Mouse (Mus musculus) heart, postnatal 4 days (tissue): ENCODE results near the gene Hoxd4. TPM values are rescaled to one million over a fixed set of nuclear protein-coding genes. Genes with fewer than 3 reads are reported as not detected.

Experiments used
- DNase-seq: peaks from one replicate; pipeline ENCODE4 v3.0.0; 2021
- total RNA-seq, 2 experiments: library from RNA; stranded (reverse); gene quantifications; 2 replicates each; pipeline ENCODE4 v1.2.3; 2021

Hoxd4 gene
- total RNA-seq, 2 experiments from 2014 or later = 0.45 TPM

- no peak for DNase-seq
Observed at GRCm38 (mm10) chr2:74692808-74693431, 18.8 kb upstream of the Hoxd4 start.

- DNase-seq = no peak
Observed at GRCm38 (mm10) chr2:74693432-74693827, 18.3 kb upstream of the Hoxd4 start.

- DNase-seq = no peak
Observed at GRCm38 (mm10) chr2:74694066-74694465, 17.7 kb upstream of the Hoxd4 start.

- no peak for DNase-seq
Observed at GRCm38 (mm10) chr2:74695383-74695782, 16.3 kb upstream of the Hoxd4 start.

- no peak for DNase-seq
Observed at GRCm38 (mm10) chr2:74695813-74696430, 15.8 kb upstream of the Hoxd4 start.

- no peak for DNase-seq
Observed at GRCm38 (mm10) chr2:74696442-74697335, 15.0 kb upstream of the Hoxd4 start.

- peak; percentile 54 for DNase-seq
Observed at GRCm38 (mm10) chr2:74697567-74698121, 14.1 kb upstream of the Hoxd4 start, which contains the start of gene Hoxd9. Gene Hoxd9, plus strand, starts transcription at chr2:74697727.

GRCm38 (mm10) chr2:74698201-74699052, 13.3 kb upstream of the Hoxd4 start:
- DNase-seq = no peak

- DNase-seq = no peak
Observed at GRCm38 (mm10) chr2:74699053-74699430, 12.7 kb upstream of the Hoxd4 start.

GRCm38 (mm10) chr2:74699664-74700545, 11.8 kb upstream of the Hoxd4 start:
- DNase-seq = no peak

GRCm38 (mm10) chr2:74700546-74701112, 11.1 kb upstream of the Hoxd4 start:
- no peak for DNase-seq

- peak; percentile 87 for DNase-seq
Observed at GRCm38 (mm10) chr2:74701949-74702819, 9.5 kb upstream of the Hoxd4 start.

- no peak for DNase-seq
Observed at GRCm38 (mm10) chr2:74702820-74703219, 8.9 kb upstream of the Hoxd4 start.

- no peak for DNase-seq
Observed at GRCm38 (mm10) chr2:74703317-74703716, 8.4 kb upstream of the Hoxd4 start.

GRCm38 (mm10) chr2:74703720-74704392, 7.9 kb upstream of the Hoxd4 start:
- no peak for DNase-seq

- DNase-seq = peak; percentile 49
Observed at GRCm38 (mm10) chr2:74704393-74704998, 7.2 kb upstream of the Hoxd4 start, which contains the start of gene Hoxd8. Gene Hoxd8, plus strand, starts transcription at chr2:74704615.

GRCm38 (mm10) chr2:74704999-74705466, 6.7 kb upstream of the Hoxd4 start:
- DNase-seq = no peak

- no peak for DNase-seq
Observed at GRCm38 (mm10) chr2:74705467-74706089, 6.2 kb upstream of the Hoxd4 start.
